Mouse (Mus musculus) hindbrain, embryonic 16.5 days (tissue): Measurements from ENCODE around the gene Tmem30b. TPM values are rescaled to one million over a fixed set of nuclear protein-coding genes. Genes with fewer than 3 reads are reported as not detected.

Source experiments
- ATAC-seq: fragments of 200-750 bp; cut with Nextera tagmentation; 2 replicates; pipeline ENCODE4 v1.8.0; 2017; ENCODE audit warnings: moderate TSS enrichment, moderate library complexity
- H3K27ac ChIP-seq: fragments of 300-500 bp; sonication (generic); 2 replicates; pipeline ENCODE4 v1.5.1; 2014; ENCODE audit warnings: low read depth, mild to moderate bottlenecking, control low read depth, low read length, moderate library complexity
- H3K27me3 ChIP-seq: fragments of 300-500 bp; sonication (generic); replicated peaks from 2 replicates; pipeline ENCODE4 v1.6.1; 2014; ENCODE audit warnings: low read length; ENCODE audit not compliant: control insufficient read depth, insufficient read depth
- H3K36me3 ChIP-seq: fragments of 300-500 bp; sonication (generic); 2 replicates; pipeline ENCODE4 v1.6.1; 2014; ENCODE audit warnings: mild to moderate bottlenecking, low read length, moderate library complexity, mixed read lengths; ENCODE audit not compliant: control insufficient read depth, insufficient read depth
- H3K4me1 ChIP-seq: fragments of 300-500 bp; sonication (generic); 2 replicates; pipeline ENCODE4 v1.6.1; 2014; ENCODE audit warnings: low read depth, low read length; ENCODE audit not compliant: control insufficient read depth, insufficient read depth
- H3K4me2 ChIP-seq: fragments of 300-500 bp; sonication (generic); 2 replicates; pipeline ENCODE4 v1.6.1; 2014; ENCODE audit warnings: mild to moderate bottlenecking, low read length, control low read depth, moderate library complexity
- H3K4me3 ChIP-seq: fragments of 300-500 bp; sonication (generic); 2 replicates; pipeline ENCODE4 v1.5.1; 2014; ENCODE audit warnings: mild to moderate bottlenecking, low read length, control low read depth, moderate library complexity
- H3K9ac ChIP-seq: fragments of 300-500 bp; sonication (generic); 2 replicates; pipeline ENCODE4 v1.6.1; 2014; ENCODE audit warnings: low read depth, mild to moderate bottlenecking, control low read depth, low read length, moderate library complexity
- H3K9me3 ChIP-seq: fragments of 300-500 bp; sonication (generic); 2 replicates; pipeline ENCODE4 v1.6.1; 2014; ENCODE audit warnings: mild to moderate bottlenecking, low read length, moderate library complexity; ENCODE audit not compliant: control insufficient read depth
- WGBS: fragments of 180-500 bp; shearing (Covaris S2); extraction: QIAGEN DNeasy Blood & Tissue Kit; methylation state at CpG from one replicate; pipeline ENCODE4 v1.1.7; 2014; 5-methylcytosine and 5-hydroxymethylcytosine counted together
- polyA plus RNA-seq: library from polyadenylated mRNA; unstranded; fragments of >200 nt; fragmentation: Nextera tagmentation; extraction: Ambion mirVana; gene quantifications from 2 replicates; pipeline ENCODE4 v1.2.1, GENCODE M21; 2015

Gene Tmem30b
- polyA plus RNA-seq, 1 experiment from 2014 or later, result 0.21 TPM

DNA sequence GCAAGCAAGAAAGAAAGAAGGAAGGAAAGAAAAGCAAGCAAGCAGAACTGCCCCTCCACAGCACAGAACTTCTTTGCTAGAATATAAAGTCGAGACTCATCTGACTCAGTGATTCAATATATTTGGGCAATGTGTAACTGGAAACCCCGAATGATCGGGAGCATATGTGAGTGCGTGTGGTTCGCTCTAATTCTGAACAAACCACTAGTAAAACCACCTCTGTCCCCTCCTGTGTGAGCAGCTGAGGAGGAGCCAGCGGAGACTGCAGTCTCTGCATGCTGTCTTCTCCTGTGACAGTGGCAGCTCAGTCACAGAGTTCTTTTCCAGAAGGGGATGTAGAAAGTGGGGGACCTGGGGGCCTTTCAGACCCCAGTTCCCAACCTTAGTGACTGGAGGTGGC is 31.5 kb downstream of the Tmem30b start:
- Histone ChIP-seq H3K36me3 (no peaks in the 10 kb centered on the region), H3K9me3 (no peaks in the 10 kb centered on the region), H3K27ac (no peak overlapping the region), H3K4me3 (no peak overlapping the region), H3K4me1 (no peaks in the 10 kb centered on the region), H3K9ac (no peak overlapping the region), H3K27me3 (no peaks in the 10 kb centered on the region), H3K4me2 (no peak overlapping the region)
- ATAC-seq, result no peak
- 86% methylated on average over 6 of the region's 6 CpGs for WGBS

- no peak overlapping the region for H3K27ac ChIP-seq
- WGBS, result 87% methylated on average over 10 of the region's 10 CpGs
- ATAC-seq, result no peak
- no peaks in the 10 kb centered on the region for H3K4me1 ChIP-seq
- H3K36me3 ChIP-seq, result no peaks in the 10 kb centered on the region
- no peak overlapping the region for H3K9ac ChIP-seq
- H3K4me3 ChIP-seq, result no peak overlapping the region
- H3K4me2 ChIP-seq, result no peak overlapping the region
- H3K27me3 ChIP-seq, result no peaks in the 10 kb centered on the region
- H3K9me3 ChIP-seq, result no peaks in the 10 kb centered on the region
Measured at GRCm38 (mm10) chr12:73513958-73514357, 32.2 kb downstream of the Tmem30b start.

DNA sequence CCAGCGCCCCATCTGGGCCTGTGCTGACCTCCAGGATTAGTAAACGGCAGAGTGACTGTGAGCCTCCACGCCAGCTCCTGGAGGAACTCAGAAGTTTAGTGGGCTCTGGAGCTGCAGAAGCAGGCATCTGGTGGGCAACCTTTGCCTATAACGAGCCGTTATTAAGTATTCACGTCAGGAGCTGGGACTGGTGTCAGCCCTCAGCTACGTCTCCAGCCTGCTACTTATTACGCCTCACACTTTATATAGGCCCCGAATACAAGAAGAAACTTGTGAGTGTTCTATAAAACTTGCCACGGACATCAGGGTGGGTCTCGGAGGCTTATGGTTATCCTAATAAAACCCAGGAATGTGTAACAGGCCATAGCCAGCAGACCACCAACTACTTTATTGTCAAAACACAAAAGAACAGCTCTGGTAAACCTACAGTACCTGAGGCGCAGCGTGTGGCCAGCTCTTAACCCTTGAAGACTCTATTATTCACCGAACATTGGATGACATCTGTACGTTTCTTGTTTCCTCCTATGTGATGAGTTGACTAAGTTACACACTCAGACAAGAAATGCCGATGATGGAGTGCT is 34.6 kb downstream of the Tmem30b start:
- Histone ChIP-seq H3K9ac (no peak overlapping the region), H3K36me3 (no peaks in the 10 kb centered on the region), H3K4me3 (no peak overlapping the region), H3K27ac (no peak overlapping the region), H3K27me3 (no peaks in the 10 kb centered on the region; the same call in 1 of the 2 replicates), H3K4me1 (no peaks in the 10 kb centered on the region), H3K9me3 (no peaks in the 10 kb centered on the region), H3K4me2 (no peak overlapping the region)
- 81% methylated on average over 16 of the region's 16 CpGs for WGBS
- no peak for ATAC-seq

DNA sequence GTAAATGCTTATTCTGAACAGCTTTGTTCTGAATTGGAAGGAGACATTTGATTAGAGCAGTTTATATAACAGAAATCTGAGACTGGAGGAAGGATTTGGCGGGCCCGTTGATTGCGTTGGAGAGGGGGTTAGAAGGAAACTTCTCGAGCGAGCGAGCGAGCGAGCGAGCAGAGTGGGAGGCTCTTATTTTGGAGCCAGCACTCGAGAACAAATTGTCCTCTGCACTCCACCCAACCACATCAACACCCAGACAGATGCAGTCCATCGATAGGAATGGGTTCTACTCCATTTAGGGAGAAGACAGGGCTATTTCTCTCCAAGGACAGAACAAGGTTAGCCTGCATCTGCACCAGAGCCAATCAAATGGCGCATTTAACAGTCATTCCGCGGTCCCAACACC is 39.1 kb downstream of the Tmem30b start:
- no peak for ATAC-seq
- H3K27ac ChIP-seq, result no peak overlapping the region
- H3K27me3 ChIP-seq, result no peaks in the 10 kb centered on the region; the same call in 1 of the 2 replicates
- H3K9ac ChIP-seq, result no peak overlapping the region
- H3K4me2 ChIP-seq, result no peak overlapping the region
- H3K4me1 ChIP-seq, result no peaks in the 10 kb centered on the region
- 82% methylated on average over 14 of the region's 14 CpGs for WGBS
- H3K9me3 ChIP-seq, result no peaks in the 10 kb centered on the region
- no peaks in the 10 kb centered on the region for H3K36me3 ChIP-seq
- H3K4me3 ChIP-seq, result no peak overlapping the region

- no peaks in the 10 kb centered on the region for H3K9me3 ChIP-seq
- H3K36me3 ChIP-seq, result no peaks in the 10 kb centered on the region
- no peaks in the 10 kb centered on the region; the same call in 1 of the 2 replicates for H3K27me3 ChIP-seq
- 89% methylated on average over 5 of the region's 5 CpGs for WGBS
- H3K4me1 ChIP-seq, result no peaks in the 10 kb centered on the region
- no peak overlapping the region for H3K4me2 ChIP-seq
- ATAC-seq, result no peak
- no peak overlapping the region for H3K9ac ChIP-seq
- H3K4me3 ChIP-seq, result no peak overlapping the region
- no peak overlapping the region for H3K27ac ChIP-seq
Measured at GRCm38 (mm10) chr12:73506648-73507047, 39.5 kb downstream of the Tmem30b start.

GRCm38 (mm10) chr12:73500689-73501326 is 45.4 kb downstream of the Tmem30b start:
- 0 out of 2 replicates have a peak, but pooled peaks have one; percentile 27 for ATAC-seq
- WGBS, result 52% methylated on average over 5 of the region's 5 CpGs

GRCm38 (mm10) chr12:73495172-73495571 is 51.0 kb downstream of the Tmem30b start:
- no peak for ATAC-seq
- Histone ChIP-seq H3K36me3 (no peaks in the 10 kb centered on the region), H3K4me2 (no peak overlapping the region), H3K27me3 (no peaks in the 10 kb centered on the region), H3K4me1 (no peaks in the 10 kb centered on the region; the same call in 1 of the 2 replicates), H3K9me3 (no peaks in the 10 kb centered on the region), H3K9ac (no peak overlapping the region), H3K4me3 (no peak overlapping the region), H3K27ac (no peak overlapping the region)
- 82% methylated on average over 10 of the region's 10 CpGs for WGBS

More at GRCm38 (mm10) chr12:73500689-73501326, 45.4 kb downstream of the Tmem30b start:
- H3K4me1 ChIP-seq, result no peaks in the 10 kb centered on the region; the same call in 1 of the 2 replicates
- H3K9me3 ChIP-seq, result no peaks in the 10 kb centered on the region
- no peak overlapping the region for H3K4me3 ChIP-seq
- H3K27ac ChIP-seq, result no peak overlapping the region
- no peaks in the 10 kb centered on the region for H3K36me3 ChIP-seq
- H3K9ac ChIP-seq, result no peak overlapping the region
- no peaks in the 10 kb centered on the region for H3K27me3 ChIP-seq
- H3K4me2 ChIP-seq, result no peak overlapping the region

- H3K4me1 ChIP-seq, result no peaks in the 10 kb centered on the region; the same call in 1 of the 2 replicates
- H3K9ac ChIP-seq, result no peak overlapping the region
- no peaks in the 10 kb centered on the region for H3K27me3 ChIP-seq
- no peak overlapping the region for H3K4me3 ChIP-seq
- H3K9me3 ChIP-seq, result no peaks in the 10 kb centered on the region
- 89% methylated on average over 16 of the region's 16 CpGs for WGBS
- no peak overlapping the region for H3K27ac ChIP-seq
- no peak overlapping the region for H3K4me2 ChIP-seq
- no peaks in the 10 kb centered on the region for H3K36me3 ChIP-seq
- ATAC-seq, result no peak
Measured at GRCm38 (mm10) chr12:73493929-73494530, 52.2 kb downstream of the Tmem30b start.
